Mouse (Mus musculus): Measurements from ENCODE around the gene Itgb4.

The Itgb4 gene

DNA sequence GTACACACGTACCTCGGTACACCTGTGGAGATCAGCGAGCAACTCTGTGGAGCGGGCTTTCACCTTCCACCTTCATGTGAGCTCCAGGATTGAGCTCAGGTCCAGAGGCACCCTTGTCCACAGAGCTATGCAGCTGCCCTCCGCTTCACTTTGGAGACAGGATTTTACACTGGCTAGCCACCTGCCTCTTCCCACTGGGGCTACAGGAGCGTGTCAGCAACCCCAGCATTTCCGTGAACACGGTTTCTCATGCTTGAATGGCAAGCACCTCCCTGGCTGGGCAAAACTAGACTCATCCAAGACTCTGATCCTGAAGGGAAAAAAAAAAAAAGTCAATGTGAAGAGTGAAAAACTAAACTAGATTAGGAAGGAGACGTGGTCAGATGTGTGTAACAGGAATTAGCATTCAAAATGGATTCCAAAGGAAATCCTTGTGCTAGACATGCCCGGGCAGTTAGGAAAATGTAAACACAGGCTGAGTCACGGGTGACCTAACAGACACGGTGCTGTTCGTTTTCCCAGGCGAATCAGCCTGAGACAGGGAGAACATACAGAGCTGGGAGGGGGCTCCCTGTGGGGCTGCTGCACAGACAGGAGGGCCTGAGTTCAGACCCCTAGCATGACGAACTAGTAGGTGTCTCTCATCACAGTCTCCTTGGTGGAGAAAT is 4.4 kb upstream of the Itgb4 start:
- DNase-seq (ENCODE audit: low read depth, low spot score) = no peak

DNA sequence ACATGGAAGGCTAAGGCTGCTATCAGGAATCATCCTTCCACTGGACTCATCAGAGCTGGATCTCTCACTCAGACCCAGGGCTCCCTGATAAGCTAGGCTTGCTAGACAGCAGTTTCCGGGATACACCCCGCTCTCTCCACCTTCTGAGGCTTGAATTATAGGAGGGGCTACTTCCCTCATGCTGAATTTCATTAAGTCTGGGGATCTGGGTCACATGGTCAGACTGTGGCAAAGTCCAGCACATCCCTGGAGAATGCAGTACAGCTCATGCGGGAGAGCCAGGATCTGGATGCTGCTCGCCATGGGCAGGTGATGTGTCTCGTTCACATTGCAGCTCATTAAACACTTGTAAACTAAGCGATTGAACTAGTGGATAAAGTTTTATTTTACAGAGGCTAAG is 3.5 kb upstream of the Itgb4 start:
- no peak for DNase-seq (ENCODE audit: low read depth, low spot score)

DNA sequence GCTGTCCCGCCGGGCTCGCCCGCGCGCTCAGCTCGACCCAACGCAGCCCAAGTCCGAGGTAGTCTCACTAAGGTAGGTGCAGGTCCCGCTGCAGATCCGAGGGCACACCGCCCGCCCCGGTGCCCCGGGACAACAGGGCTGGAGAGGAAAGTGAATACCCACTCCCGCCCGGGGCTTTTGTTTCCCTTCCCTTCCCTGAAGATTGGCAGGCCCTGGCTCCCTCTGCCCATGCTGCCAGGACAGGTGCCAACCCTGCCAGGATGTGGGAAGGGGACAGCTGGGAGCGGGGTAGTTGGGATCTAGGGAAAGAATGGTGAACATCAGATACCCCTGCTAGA is 543 bp downstream of the Itgb4 start:
- DNase-seq (ENCODE audit: low read depth, low spot score) = no peak

DNA sequence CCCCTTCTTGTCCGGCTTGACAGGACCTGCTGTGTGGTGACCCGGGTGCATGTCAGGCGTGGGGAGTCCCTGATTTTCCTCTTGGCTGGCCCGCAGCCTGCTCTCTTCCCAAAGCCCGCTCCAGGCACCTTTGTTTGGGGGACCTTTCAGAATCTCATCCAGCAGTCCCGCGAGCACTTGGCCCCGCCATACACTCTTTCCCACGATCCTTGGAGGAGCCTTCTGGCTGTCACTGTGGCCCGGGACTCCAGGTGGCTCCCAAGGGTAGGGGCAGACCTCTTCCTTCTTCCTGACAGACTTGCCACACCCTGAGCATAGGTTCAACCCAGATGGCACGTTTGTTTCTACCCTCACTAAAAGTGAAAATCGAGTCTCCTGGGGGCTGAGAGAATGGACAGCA is 1.0 kb downstream of the Itgb4 start:
- DNase-seq (ENCODE audit: low read depth, low spot score) = no peak

DNA sequence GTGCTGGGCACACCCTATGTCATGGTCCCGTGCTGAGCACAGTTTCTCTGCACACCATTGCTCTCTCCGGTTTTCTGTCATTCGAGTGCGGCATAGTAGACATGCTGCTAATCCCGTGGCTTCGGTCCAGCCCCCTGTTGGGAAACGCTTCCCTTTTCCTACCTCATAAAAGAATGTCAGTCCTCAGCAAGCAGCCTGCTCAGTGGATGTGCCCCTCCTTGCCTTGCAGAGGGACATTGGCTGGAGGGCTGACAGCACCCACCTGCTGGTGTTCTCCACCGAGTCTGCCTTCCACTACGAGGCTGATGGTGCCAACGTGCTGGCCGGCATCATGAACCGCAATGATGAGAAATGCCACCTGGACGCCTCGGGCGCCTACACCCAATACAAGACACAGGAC is 8.0 kb downstream of the Itgb4 start:
- no peak for DNase-seq (ENCODE audit: low read depth, low spot score)

DNA sequence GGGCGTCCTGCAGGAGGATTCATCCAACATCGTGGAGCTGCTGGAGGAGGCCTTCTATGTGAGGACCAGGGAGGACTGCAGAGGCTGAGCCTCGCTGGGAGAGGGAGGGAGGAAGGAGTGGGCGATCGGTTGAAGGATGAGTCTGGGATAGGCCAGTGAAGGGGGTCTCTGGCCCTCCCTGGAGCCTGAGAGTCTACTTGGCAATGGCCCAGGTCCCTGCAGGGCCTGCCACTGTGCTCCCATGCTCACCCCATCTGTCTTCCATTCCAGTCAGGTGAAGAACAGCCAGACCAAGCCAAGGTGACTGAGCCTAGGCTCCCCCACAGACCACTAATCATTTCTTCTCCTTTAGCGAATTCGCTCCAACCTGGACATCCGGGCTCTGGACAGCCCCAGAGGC is 8.8 kb downstream of the Itgb4 start:
- no peak for DNase-seq (ENCODE audit: low read depth, low spot score)

DNA sequence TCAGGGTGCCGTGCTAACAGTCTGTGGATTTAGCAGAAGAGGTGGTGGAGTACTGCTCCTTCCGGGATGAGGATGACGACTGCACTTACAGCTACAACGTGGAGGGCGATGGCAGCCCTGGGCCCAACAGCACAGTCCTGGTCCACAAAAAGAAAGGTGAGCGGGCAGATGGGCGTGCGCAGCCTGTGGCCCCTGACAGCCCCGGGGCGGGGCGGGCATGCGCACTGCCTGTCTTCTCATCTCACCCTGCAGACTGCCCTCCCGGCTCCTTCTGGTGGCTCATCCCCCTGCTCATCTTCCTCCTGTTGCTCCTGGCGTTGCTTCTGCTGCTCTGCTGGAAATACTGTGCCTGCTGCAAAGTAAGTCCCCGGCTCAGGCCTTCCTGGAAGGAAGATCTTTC is 15.2 kb downstream of the Itgb4 start:
- DNase-seq (ENCODE audit: low read depth, low spot score) = no peak

DNA sequence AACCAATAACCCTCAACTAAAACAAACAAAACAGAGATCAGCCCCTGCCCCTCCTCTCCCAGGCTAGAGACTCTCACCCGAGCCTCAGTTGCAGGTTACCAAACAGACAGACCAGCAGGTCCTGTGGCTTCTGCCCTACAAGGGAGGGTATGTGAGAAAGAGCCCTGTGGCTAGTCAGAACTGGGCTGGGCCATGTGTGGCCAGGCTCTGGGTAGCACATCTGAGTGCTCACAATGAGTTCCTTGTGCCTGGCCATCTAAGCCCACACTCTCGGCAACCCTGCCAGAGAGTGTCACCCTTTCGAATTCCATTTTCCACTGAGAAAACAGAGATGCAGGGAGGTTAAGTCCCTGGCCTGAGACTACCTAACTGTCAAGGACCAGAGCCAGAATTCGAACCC is 17.6 kb downstream of the Itgb4 start:
- no peak for DNase-seq (ENCODE audit: low read depth, low spot score)

DNA sequence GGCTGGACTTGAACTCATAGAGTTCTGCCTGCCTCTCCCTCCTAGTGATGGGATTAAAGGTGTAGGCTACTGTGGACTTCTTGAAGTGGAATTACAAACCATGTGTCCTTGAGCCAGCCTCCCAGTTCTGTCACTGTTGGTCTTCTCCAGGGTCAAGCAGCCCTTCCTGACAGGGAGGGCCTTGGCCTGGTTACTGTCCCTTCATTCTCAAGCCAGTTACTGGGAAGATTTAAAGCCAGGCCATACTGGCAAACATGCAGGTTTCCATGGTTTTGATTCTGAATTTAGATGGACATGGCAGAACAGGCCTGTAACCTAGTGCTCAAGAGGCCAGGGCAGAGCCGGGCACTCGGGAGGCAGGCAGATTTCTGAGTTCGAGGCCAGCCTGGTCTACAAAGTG is 20.7 kb downstream of the Itgb4 start:
- DNase-seq (ENCODE audit: low read depth, low spot score) = no peak

DNA sequence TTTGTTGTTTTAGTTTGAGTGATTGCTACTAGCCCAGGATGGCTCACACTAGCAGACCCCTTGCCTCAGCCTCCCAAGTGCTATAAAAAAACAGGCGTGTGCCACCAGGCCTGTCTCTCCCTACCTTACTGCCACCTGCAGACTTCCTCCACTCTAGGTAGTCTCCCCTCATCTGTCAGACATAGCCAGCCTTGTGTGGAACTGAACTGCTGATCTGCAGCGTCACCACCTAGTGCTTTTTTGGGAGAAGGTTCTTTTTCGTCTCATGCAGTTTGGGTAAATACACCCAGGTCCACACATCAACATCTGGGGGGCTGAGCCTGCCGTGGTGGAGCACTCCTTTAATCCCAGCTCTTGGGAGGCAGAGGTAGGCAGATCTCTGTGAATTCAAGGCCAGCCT is 22.5 kb downstream of the Itgb4 start:
- DNase-seq (ENCODE audit: low read depth, low spot score) = no peak

DNA sequence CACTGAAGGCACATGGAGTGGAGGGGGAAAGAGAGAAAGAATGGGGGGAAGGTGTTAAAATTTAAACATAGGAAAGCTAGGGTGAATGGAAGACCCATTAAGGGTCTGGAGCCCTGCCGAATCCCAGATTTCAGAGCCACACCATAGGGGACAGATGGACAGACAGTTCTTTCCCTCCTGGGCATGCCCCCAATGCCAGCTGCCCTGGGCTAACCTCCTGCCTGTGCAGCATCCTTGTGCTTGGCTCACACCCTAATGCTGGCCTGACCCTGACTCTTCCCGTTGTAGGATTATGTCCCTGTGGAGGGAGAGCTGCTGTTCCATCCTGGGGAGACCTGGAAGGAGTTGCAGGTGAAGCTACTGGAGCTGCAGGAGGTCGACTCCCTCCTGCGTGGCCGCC is 23.2 kb downstream of the Itgb4 start:
- DNase-seq (ENCODE audit: low read depth, low spot score) = no peak

DNA sequence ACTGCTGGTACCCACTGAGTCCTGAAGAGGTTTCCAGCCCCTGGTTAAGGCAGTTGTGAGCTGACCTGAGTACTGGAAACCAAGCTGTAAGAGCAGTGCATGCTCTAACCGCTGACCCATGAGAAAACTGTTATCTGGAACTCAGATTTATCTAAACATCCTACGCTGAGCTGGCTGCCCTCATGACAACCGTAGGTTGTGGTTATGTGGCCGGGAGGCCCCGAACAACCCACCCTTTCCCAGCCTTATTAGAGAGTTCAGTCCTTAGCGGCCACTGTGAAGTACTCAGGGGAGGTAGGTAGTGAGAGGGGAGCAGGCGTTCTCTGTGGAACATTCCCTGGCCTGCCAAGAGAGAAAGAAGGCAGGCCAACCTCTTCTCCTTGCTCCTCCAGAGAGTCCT is 24.5 kb downstream of the Itgb4 start:
- DNase-seq (ENCODE audit: low read depth, low spot score) = no peak

DNA sequence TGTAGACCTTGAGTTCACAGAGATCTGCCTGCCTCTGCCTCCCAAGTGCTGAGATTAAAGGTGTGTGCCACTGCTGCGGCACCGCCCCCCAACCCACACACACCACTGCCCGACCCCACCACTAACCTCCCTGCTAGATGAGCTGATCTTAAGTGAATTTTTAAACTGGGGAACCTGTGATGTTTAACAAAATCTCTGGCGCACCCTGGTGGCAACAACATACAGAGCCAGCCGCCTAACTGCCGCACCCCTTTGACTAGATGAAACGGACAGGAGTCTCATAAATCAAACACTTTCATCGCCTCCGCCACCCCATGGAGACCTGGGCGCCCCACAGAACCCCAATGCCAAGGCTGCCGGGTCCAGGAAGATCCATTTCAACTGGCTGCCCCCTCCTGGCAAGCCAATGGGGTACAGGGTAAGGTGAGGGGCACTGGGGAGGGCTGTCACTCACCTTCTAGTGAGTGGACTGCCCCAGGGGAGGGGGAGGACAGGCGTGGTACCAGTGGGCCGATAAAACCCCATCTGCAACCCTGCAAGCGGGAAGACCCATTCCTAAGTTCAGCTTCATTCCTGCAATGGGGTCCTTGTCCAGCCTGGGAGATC is 25.1 kb downstream of the Itgb4 start:
- DNase-seq (ENCODE audit: low read depth, low spot score) = peak; percentile 63

DNA sequence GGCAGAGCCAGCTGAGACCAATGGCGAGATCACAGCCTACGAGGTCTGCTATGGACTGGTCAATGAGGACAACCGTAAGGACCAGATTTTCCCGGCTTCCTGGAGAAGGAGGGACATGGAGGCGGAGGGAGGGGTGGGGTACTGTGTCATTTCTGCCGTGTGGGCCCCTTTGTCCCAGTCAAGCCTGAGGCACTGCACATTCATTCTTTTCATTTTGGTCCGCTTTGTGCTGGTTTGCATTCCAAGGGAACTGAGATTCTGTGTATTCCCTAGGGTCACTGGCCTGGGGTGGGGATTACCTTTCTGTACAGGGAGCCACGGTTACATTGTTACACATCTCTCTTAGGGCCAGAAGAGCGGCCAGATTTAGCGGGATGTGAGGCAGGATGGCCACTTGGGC is 26.1 kb downstream of the Itgb4 start:
- no peak for DNase-seq (ENCODE audit: low read depth, low spot score)

DNA sequence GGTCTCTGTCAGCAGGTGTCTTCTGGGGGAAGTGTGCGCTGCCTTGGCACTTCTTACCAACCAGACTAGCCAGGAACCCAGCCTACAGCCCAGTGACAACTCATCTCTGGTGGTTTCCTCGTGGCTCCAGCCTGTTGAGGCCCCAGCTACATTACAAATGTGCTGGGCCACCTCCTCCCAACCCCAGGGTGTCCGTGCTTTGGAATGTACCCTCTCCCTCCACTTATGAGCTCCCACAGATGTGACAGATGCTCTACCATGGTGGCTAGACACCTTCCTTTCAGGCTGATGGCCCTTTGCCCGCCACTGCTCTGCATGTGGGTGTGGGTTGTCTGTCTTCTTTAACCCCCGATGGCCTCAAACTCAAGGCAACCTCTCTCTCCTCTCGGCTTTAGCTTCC is 27.2 kb downstream of the Itgb4 start:
- no peak for DNase-seq (ENCODE audit: low read depth, low spot score)

DNA sequence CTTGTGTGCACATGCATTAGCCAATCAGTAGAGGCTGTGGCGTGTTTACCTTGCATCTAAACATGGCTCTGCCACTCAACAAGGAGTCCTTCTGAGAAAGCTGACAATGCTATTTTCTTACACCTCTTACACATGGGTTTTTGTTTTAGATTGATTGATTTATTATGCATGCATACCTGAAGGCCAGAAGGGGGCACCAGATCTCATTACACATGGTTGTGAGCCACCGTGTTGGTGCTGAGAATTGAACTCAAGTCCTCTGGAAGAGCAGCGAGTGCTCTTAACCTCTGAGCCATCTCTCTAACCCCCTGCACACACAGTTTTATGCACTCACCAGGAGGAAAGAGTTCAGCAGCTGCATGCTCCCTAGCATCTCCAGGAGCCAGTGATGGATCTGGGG is 28.4 kb downstream of the Itgb4 start:
- DNase-seq (ENCODE audit: low read depth, low spot score) = no peak

DNA sequence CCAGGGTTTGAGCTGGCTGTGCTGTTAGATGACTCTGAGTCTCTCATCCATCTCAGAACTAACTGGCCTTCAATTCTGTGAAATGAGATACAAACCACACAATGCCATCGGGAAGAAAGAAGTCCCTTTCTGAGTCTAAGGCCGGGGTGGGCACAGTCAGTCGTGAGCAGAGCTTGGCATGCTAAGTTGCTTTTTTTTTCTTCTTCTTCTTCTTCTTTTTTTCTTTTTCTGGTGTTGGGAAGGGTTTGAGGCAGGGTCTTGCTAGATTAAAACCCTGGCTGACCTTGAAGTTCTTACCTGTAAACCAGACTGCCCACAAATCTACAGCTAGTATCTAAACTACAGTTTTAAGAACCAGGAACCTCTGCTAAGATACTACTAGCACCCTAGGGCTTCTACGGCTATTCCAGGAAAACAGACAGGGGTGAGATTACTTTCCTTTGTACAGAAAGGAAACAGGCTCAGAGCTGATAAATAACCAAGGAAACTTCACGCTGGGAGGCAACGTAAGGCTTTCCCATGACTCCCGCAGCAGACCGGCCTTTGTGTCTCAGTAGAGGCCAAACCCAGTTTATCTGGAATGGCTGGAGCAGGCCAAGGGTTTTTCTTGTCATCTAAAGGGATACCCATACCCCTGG is 29.8 kb downstream of the Itgb4 start:
- DNase-seq (ENCODE audit: low read depth, low spot score) = no peak

DNA sequence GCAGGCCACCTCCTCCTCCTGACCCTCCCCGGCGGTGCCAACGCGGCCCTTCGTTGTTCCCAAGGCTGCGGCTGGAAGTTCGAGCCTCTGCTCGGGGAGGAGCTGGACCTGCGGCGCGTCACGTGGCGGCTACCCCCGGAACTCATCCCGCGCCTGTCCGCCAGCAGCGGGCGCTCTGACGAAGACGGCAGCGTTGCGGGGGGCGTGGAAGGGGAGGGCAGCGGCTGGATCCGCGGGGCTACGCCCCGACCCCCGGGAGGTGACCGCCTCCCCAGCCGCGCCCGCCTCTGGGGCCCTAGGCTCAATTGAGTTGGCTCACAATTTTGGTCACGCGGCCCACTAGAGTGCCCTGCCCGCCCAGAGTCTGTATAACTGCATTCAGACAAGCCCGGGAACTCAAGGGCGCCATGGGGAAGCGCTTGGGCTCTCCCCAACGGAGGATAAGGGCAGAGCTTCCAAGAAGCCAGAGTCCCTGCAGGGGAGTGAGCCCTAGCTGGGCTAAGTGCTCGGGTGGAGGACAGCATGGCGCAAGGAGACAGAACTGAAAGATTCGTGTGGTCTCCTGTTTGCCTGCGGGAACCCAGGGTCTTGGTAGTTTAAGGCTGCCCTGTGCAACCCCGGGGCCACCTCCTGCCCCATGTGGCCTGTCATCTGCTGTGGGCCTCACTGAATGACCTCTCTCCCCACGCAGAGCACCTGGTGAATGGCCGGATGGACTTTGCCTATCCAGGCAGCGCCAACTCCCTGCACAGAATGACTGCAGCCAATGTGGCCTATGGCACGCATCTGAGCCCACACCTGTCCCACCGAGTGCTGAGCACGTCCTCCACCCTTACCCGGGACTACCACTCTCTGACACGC is 30.6 kb downstream of the Itgb4 start:
- peak; percentile 74 for DNase-seq (ENCODE audit: low read depth, low spot score)

DNA sequence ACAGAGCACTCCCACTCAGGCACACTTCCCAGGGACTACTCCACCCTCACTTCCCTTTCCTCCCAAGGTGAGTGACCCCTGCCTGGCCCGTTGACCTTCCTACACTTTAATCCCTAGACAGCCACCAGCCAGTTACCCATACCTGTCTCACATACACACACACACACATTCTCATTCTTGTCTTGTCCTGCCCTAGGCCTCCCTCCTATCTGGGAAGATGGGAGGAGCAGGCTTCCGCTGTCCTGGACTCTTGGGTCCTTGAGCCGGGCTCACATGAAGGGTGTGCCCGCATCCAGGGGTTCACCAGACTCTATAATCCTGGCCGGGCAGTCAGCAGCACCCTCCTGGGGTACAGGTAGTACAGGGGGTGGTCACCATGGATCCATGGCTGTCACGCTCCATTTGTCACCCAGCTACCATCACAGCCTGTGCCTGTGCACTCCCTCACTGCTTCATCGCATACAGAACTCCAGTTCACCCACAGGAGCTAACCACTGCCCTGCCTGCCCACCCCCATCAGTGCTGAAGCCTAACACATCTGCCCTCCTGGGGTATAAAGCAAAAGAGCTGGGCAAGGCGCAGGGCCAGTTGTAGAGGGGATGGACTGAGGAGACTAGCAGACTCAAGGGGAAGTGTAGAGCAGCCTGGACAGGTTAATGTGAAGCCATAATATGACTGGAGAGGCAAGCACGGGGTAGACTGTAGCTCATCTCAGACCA is 31.4 kb downstream of the Itgb4 start:
- DNase-seq (ENCODE audit: low read depth, low spot score) = no peak

DNA sequence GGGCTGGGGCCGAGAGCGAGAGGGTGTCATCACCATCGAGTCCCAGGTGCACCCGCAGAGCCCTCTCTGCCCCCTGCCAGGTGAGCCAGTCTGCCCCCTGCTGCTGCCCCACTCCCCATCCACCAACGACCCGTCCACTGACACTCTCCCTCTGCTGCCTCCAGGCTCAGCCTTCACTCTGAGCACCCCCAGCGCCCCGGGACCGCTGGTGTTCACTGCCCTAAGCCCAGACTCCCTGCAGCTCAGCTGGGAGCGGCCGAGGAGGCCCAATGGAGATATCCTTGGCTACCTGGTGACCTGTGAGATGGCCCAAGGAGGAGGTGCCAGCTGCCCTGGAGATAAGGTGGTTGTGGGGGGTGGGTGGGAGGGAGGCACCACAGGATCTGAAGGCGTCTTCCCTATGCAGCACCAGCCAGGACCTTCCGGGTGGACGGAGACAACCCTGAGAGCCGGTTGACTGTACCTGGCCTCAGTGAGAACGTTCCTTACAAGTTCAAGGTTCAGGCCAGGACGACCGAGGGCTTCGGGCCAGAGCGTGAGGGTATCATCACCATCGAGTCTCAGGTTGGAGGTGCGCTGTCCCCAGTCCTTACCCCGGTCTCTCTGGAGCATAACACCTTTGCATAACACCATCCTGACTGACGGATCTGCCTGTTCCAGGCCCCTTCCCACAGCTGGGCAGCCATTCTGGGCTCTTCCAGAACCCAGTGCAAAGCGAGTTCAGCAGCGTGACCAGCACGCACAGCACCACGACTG is 32.8 kb downstream of the Itgb4 start:
- DNase-seq (ENCODE audit: low read depth, low spot score) = no peak

DNA sequence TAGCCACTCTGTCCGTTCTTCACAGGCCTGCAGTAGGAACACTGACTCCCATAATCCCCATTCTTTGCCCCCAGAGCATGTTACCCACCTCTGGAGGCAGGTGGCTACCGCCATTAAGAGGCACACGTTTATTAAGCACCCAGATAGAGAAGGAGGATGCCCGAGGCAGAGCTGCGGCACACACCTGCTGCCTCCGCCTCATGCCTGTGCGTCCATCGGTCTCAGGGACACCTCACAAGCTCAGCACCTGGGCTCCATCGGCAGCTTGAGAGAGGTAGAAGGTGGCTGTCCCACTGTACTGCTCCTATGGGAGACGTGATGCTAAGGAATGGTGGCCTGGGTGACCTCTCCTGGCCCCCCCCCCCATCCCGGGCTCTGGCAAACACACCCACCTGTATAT is 33.9 kb downstream of the Itgb4 start:
- DNase-seq (ENCODE audit: low read depth, low spot score) = no peak
